Mouse (Mus musculus): Measurements from ENCODE around the gene Slc6a8. TPM values are rescaled to one million over a fixed set of nuclear protein-coding genes. Genes with fewer than 3 reads are reported as not detected.

The Slc6a8 gene
- 62.8 TPM for polyA plus RNA-seq (2012; fragmentation: generic; extraction: Trizol)
- long read RNA-seq, experiment 1, partial matches to known transcripts = 6 of 10 reads
- long read RNA-seq, experiment 1, other reads (novel, unspliced or antisense) = 2 of 10 reads
- long read RNA-seq, experiment 2, partial matches to known transcripts = 9 of 16 reads
- long read RNA-seq, experiment 2, other reads (novel, unspliced or antisense) = 4 of 16 reads

GRCm38 (mm10) chrX:73672879-73673618 is at the start of gene Slc6a8:
TSS of gene Slc6a8 (plus strand) at chrX:73673150.
- Histone ChIP-seq H3ac (ENCODE audit: control insufficient read depth, insufficient read length, low read depth) (peak within 1 kb of the TSS; percentile 57), H3K4me3 (ENCODE audit: insufficient read depth, poor library complexity, severe bottlenecking) (peak within 1 kb of the TSS; percentile 44), H3K27me3 (ENCODE audit: control insufficient read depth, insufficient read depth, insufficient read length) (no peaks in the 10 kb centered on the region), H3K36me3 (ENCODE audit: control insufficient read depth, insufficient read depth) (no peaks in the 10 kb centered on the region), H3K79me3 (ENCODE audit: low read depth) (peaks cover 16% of the 10 kb centered on the region), H3K79me2 (ENCODE audit: control insufficient read depth, insufficient read depth) (peaks cover 29% of the 10 kb centered on the region)
- TF ChIP-seq CEBPB (IDR thresholded peaks at IDR 0.05; ENCODE audit: low read depth) = no peak
- TF ChIP-seq USF1 (IDR thresholded peaks at IDR 0.05; ENCODE audit: low read depth) = no peak
- no peak for TF ChIP-seq MYOD1 (IDR thresholded peaks at IDR 0.05; ENCODE audit: control insufficient read depth, insufficient read length, low read depth)
- TF ChIP-seq FOSL1 (IDR thresholded peaks at IDR 0.05; ENCODE audit: insufficient read depth, low read length, poor library complexity, severe bottlenecking) = no peak

- no peaks in the 10 kb centered on the region for H3K27me3 ChIP-seq (ENCODE audit: control insufficient read depth, insufficient read depth, insufficient read length)
- no peak for TF ChIP-seq USF1 (IDR thresholded peaks at IDR 0.05; ENCODE audit: low read depth)
- TF ChIP-seq CTCF (IDR thresholded peaks at IDR 0.05; ENCODE audit: control insufficient read depth, insufficient read depth, insufficient read length) = no peak
- no peak for TF ChIP-seq MAX (IDR thresholded peaks at IDR 0.05)
- no peak for TF ChIP-seq MYOD1 (IDR thresholded peaks at IDR 0.05; ENCODE audit: control insufficient read depth, insufficient read length, low read depth)
- no peak for TF ChIP-seq MYOG (IDR thresholded peaks at IDR 0.05; ENCODE audit: control insufficient read depth, extremely low read depth, insufficient read length)
- TF ChIP-seq FOSL1 (IDR thresholded peaks at IDR 0.05; ENCODE audit: insufficient read depth, low read length, poor library complexity, severe bottlenecking) = no peak
- TF ChIP-seq CEBPB (IDR thresholded peaks at IDR 0.05; ENCODE audit: low read depth) = no peak
Measured at GRCm38 (mm10) chrX:73626981-73627380, 46.0 kb upstream of the Slc6a8 start.

GRCm38 (mm10) chrX:73635425-73635824 is 37.5 kb upstream of the Slc6a8 start:
- Histone ChIP-seq H3K36me3 (ENCODE audit: control insufficient read depth, insufficient read depth) (no peaks in the 10 kb centered on the region), H3K27me3 (ENCODE audit: control insufficient read depth, insufficient read depth, insufficient read length) (peaks cover 15% of the 10 kb centered on the region), H3K79me3 (ENCODE audit: low read depth) (no peaks in the 10 kb centered on the region), H3K79me2 (ENCODE audit: control insufficient read depth, insufficient read depth) (no peaks in the 10 kb centered on the region), H3K4me3 (ENCODE audit: insufficient read depth, poor library complexity, severe bottlenecking) (no peak overlapping the region), H3ac (ENCODE audit: control insufficient read depth, insufficient read length, low read depth) (no peak overlapping the region)
- TF ChIP-seq MYOD1 (IDR thresholded peaks at IDR 0.05; ENCODE audit: control insufficient read depth, insufficient read length, low read depth) (no peak), CTCF (IDR thresholded peaks at IDR 0.05; ENCODE audit: control insufficient read depth, insufficient read depth, insufficient read length) (no peak), MAX (IDR thresholded peaks at IDR 0.05) (no peak), CEBPB (IDR thresholded peaks at IDR 0.05; ENCODE audit: low read depth) (no peak), USF1 (IDR thresholded peaks at IDR 0.05; ENCODE audit: low read depth) (no peak), FOSL1 (IDR thresholded peaks at IDR 0.05; ENCODE audit: insufficient read depth, low read length, poor library complexity, severe bottlenecking) (no peak), MYOG (IDR thresholded peaks at IDR 0.05; ENCODE audit: control insufficient read depth, extremely low read depth, insufficient read length) (no peak)

More at GRCm38 (mm10) chrX:73626981-73627380, 46.0 kb upstream of the Slc6a8 start:
- Histone ChIP-seq H3K79me2 (ENCODE audit: control insufficient read depth, insufficient read depth) (no peaks in the 10 kb centered on the region), H3K4me3 (ENCODE audit: insufficient read depth, poor library complexity, severe bottlenecking) (no peak overlapping the region), H3ac (ENCODE audit: control insufficient read depth, insufficient read length, low read depth) (no peak overlapping the region), H3K79me3 (ENCODE audit: low read depth) (no peaks in the 10 kb centered on the region), H3K36me3 (ENCODE audit: control insufficient read depth, insufficient read depth) (no peaks in the 10 kb centered on the region)

- no peak overlapping the region for H3K4me3 ChIP-seq (ENCODE audit: insufficient read depth, poor library complexity, severe bottlenecking)
- H3K36me3 ChIP-seq (ENCODE audit: control insufficient read depth, insufficient read depth) = no peaks in the 10 kb centered on the region
- H3K27me3 ChIP-seq (ENCODE audit: control insufficient read depth, insufficient read depth, insufficient read length) = peaks cover 15% of the 10 kb centered on the region
- H3K79me3 ChIP-seq (ENCODE audit: low read depth) = no peaks in the 10 kb centered on the region
- TF ChIP-seq FOSL1 (IDR thresholded peaks at IDR 0.05; ENCODE audit: insufficient read depth, low read length, poor library complexity, severe bottlenecking) (no peak), MYOD1 (IDR thresholded peaks at IDR 0.05; ENCODE audit: control insufficient read depth, insufficient read length, low read depth) (no peak)
- H3K79me2 ChIP-seq (ENCODE audit: control insufficient read depth, insufficient read depth) = no peaks in the 10 kb centered on the region
- H3ac ChIP-seq (ENCODE audit: control insufficient read depth, insufficient read length, low read depth) = no peak overlapping the region
Measured at GRCm38 (mm10) chrX:73637415-73637814, 35.5 kb upstream of the Slc6a8 start.

GRCm38 (mm10) chrX:73639255-73639675 is 33.7 kb upstream of the Slc6a8 start, which contains the start of gene Dusp9:
TSS of gene Dusp9 (plus strand) at chrX:73639419.
- H3ac ChIP-seq (ENCODE audit: control insufficient read depth, insufficient read length, low read depth) = peak within 1 kb of the TSS; percentile 68
- H3K27me3 ChIP-seq (ENCODE audit: control insufficient read depth, insufficient read depth, insufficient read length) = peaks cover 15% of the 10 kb centered on the region
- H3K4me3 ChIP-seq (ENCODE audit: insufficient read depth, poor library complexity, severe bottlenecking) = peak within 1 kb of the TSS; percentile 30
- no peak for TF ChIP-seq MYOG (IDR thresholded peaks at IDR 0.05; ENCODE audit: control insufficient read depth, extremely low read depth, insufficient read length)
- no peak for TF ChIP-seq FOSL1 (IDR thresholded peaks at IDR 0.05; ENCODE audit: insufficient read depth, low read length, poor library complexity, severe bottlenecking)
- TF ChIP-seq CEBPB (IDR thresholded peaks at IDR 0.05; ENCODE audit: low read depth) = no peak
- no peak for TF ChIP-seq USF1 (IDR thresholded peaks at IDR 0.05; ENCODE audit: low read depth)
- TF ChIP-seq CTCF (IDR thresholded peaks at IDR 0.05; ENCODE audit: control insufficient read depth, insufficient read depth, insufficient read length) = no peak
- no peak for TF ChIP-seq MAX (IDR thresholded peaks at IDR 0.05)
- TF ChIP-seq MYOD1 (IDR thresholded peaks at IDR 0.05; ENCODE audit: control insufficient read depth, insufficient read length, low read depth) = no peak
- H3K79me3 ChIP-seq (ENCODE audit: low read depth) = no peaks in the 10 kb centered on the region
- no peaks in the 10 kb centered on the region for H3K36me3 ChIP-seq (ENCODE audit: control insufficient read depth, insufficient read depth)
- H3K79me2 ChIP-seq (ENCODE audit: control insufficient read depth, insufficient read depth) = no peaks in the 10 kb centered on the region
